Mouse (Mus musculus): ENCODE data around the gene Ifna1. TPM values are rescaled to one million over a fixed set of nuclear protein-coding genes. Genes with fewer than 3 reads are reported as not detected.
A peak's percentile ranks its signal among the peaks of the same experiment; 100 is the strongest.

The Ifna1 gene
- polyA plus RNA-seq, 1 experiment from 2014 or later: not detected

DNA sequence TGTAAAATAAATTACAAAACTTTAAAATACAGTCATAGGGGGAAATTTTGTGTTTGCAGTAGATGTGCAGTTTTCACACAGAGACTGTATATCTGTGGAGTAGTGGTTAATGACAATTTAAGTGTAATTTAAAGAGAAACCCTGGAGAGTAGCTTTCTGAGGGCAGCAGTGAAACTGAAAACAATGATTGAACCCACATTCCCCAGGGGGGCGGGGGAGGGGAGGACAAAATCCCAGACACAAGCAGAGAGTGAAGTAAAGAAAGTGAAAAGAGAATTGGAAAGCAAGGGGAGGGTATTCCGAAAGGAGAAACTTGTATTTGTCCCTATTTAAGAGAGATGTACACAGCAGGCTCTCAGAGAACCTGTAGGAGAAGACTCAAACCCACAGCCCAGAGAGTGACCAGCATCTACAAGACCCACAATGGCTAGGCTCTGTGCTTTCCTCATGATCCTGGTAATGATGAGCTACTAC, 8.4 kb upstream of the Ifna1 start, which contains the start of gene Ifna4:
Gene Ifna4 (plus strand): TSS at position 424 of the 474 bp plus-strand sequence.
- Histone ChIP-seq H3K9me3 (replicated peaks) (no peaks in the 10 kb centered on the region), H3K27ac (replicated peaks) (no peak within 1 kb of the TSS), H3K36me3 (replicated peaks) (no peaks in the 10 kb centered on the region), H3K9ac (no peak within 1 kb of the TSS), H3K4me2 (no peak within 1 kb of the TSS), H3K27me3 (no peaks in the 10 kb centered on the region), H3K4me3 (replicated peaks) (no peak within 1 kb of the TSS), H3K4me1 (replicated peaks) (no peaks in the 10 kb centered on the region)
- WGBS (ENCODE audit: insufficient replicate concordance): 25% methylated on average over 2 of the region's 2 CpGs
- no peak for ATAC-seq (ENCODE audit: insufficient read depth)

DNA sequence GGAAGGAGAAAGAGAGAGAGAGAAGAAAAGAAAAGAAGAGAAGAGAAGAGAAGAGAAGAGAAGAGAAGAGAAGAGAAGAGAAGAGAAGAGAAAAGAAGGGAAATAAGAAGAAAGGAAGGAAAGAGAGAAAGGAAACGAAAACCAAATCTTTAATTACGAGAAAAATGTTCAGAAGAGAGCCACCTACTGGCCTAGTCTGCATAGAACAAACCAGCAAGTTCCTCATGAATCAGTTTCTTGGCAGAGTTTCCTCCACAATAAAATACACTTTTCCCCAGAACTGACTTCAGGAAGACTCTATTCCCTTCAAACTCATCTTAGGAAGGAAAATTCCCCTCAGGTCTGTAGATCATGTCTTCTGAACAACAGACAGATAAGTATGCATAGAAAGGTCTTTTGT, 4.6 kb upstream of the Ifna1 start:
- WGBS (ENCODE audit: insufficient replicate concordance): 22% methylated on average over 2 of the region's 2 CpGs
- Histone ChIP-seq H3K9me3 (replicated peaks) (no peaks in the 10 kb centered on the region), H3K4me1 (replicated peaks) (no peaks in the 10 kb centered on the region), H3K36me3 (replicated peaks) (no peaks in the 10 kb centered on the region), H3K4me2 (no peak overlapping the region), H3K9ac (no peak overlapping the region), H3K4me3 (replicated peaks) (no peak overlapping the region), H3K27me3 (no peaks in the 10 kb centered on the region), H3K27ac (replicated peaks) (no peak overlapping the region)
- no peak for ATAC-seq (ENCODE audit: insufficient read depth)

DNA sequence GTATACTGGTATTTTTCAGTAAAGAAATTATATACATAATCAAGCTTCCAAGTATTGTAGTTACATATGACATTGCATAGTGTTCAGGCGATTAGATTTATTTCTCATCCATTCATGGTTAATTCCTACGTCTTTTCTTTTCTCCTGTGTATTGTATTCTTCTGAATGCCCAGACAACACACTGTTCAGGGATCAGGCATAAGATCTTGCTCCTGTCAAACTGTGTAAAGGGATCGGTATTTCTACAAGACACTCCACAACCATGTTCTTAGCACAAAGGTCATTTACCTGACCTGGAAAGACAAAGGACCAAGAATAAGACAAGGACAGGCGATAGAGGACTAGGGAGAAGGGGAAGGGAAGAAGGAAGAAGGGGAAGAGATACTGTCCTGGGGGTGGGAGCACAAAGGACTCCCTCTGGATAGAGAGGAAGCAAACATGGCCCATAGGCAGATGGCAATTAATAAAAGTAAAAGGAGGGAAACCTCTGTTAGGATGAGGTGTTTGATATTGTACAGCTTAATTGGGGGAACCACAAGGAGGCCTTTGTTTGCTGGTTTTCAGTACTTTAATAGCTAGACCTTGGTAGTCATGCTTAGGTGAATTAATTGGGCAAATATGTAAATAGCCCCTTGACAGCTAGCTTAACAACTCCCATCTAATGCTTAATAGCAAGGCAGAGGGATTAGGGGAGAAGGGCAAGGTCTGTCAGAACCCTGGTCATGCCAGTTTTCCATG, 1.3 kb downstream of the Ifna1 start:
- H3K4me1 ChIP-seq (replicated peaks): no peaks in the 10 kb centered on the region
- H3K27ac ChIP-seq (replicated peaks): no peak overlapping the region
- H3K4me2 ChIP-seq: no peak overlapping the region
- H3K9ac ChIP-seq: no peak overlapping the region
- H3K4me3 ChIP-seq (replicated peaks): no peak overlapping the region
- no peaks in the 10 kb centered on the region for H3K9me3 ChIP-seq (replicated peaks)
- 59% methylated on average over 4 of the region's 4 CpGs for WGBS (ENCODE audit: insufficient replicate concordance)
- no peak for ATAC-seq (ENCODE audit: insufficient read depth)
- no peaks in the 10 kb centered on the region for H3K36me3 ChIP-seq (replicated peaks)
- H3K27me3 ChIP-seq: no peaks in the 10 kb centered on the region

DNA sequence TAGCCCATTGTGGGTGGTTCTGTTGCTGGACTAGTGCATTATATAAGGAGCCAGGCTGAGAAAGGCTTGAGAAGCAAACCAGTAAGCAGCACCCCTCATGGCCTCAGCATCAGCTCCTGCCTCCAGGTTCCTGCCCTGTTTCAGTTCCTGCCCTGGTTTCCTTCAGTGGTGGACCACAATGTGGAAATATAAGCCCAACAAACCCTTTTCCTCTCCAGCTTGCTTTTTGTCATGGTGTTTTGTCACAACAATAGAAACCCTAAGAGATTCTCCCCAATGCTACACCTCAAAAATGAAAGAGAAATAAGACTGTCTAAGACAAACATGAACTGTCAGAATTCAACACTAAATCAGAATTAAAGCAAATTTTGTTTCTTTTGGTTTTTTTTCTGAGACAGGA, 9.3 kb downstream of the Ifna1 start:
- Histone ChIP-seq H3K27ac (replicated peaks) (no peak overlapping the region), H3K4me1 (replicated peaks) (0 out of 2 replicates have a peak, but pooled peaks cover 4% of the 10 kb centered on the region)

GRCm38 (mm10) chr4:88863309-88863708, 13.4 kb downstream of the Ifna1 start:
- no peak for ATAC-seq (ENCODE audit: insufficient read depth)
- no peaks in the 10 kb centered on the region for H3K36me3 ChIP-seq (replicated peaks)
- H3K9me3 ChIP-seq (replicated peaks): no peaks in the 10 kb centered on the region
- peaks cover 13% of the 10 kb centered on the region for H3K4me1 ChIP-seq (replicated peaks)
- H3K27me3 ChIP-seq: peaks cover 23% of the 10 kb centered on the region
- WGBS (ENCODE audit: insufficient replicate concordance): 15% methylated on average over 7 of the region's 7 CpGs
- H3K9ac ChIP-seq: no peak overlapping the region
- no peak overlapping the region for H3K4me3 ChIP-seq (replicated peaks)
- H3K4me2 ChIP-seq: no peak overlapping the region
- no peak overlapping the region for H3K27ac ChIP-seq (replicated peaks)

More for the DNA sequence above, 9.3 kb downstream of the Ifna1 start:
- H3K4me3 ChIP-seq (replicated peaks): no peak overlapping the region
- H3K9me3 ChIP-seq (replicated peaks): no peaks in the 10 kb centered on the region
- H3K4me2 ChIP-seq: no peak overlapping the region
- no peaks in the 10 kb centered on the region for H3K36me3 ChIP-seq (replicated peaks)
- ATAC-seq (ENCODE audit: insufficient read depth): no peak
- H3K27me3 ChIP-seq: peaks cover 17% of the 10 kb centered on the region
- H3K9ac ChIP-seq: no peak overlapping the region

GRCm38 (mm10) chr4:88864599-88864998, 14.7 kb downstream of the Ifna1 start:
- 4% methylated on average over 9 of the region's 9 CpGs for WGBS (ENCODE audit: insufficient replicate concordance)
- H3K27ac ChIP-seq (replicated peaks): no peak overlapping the region

GRCm38 (mm10) chr4:88865011-88865569, 15.2 kb downstream of the Ifna1 start:
- Histone ChIP-seq H3K9me3 (replicated peaks) (no peaks in the 10 kb centered on the region), H3K27me3 (peaks cover 23% of the 10 kb centered on the region), H3K36me3 (replicated peaks) (no peaks in the 10 kb centered on the region), H3K4me2 (peak overlapping the region; percentile 47), H3K27ac (replicated peaks) (no peak overlapping the region), H3K4me1 (replicated peaks) (peaks cover 17% of the 10 kb centered on the region), H3K4me3 (replicated peaks) (no peak overlapping the region), H3K9ac (no peak overlapping the region)
- 11% methylated on average over 6 of the region's 6 CpGs for WGBS (ENCODE audit: insufficient replicate concordance)
- no peak for ATAC-seq (ENCODE audit: insufficient read depth)

More at GRCm38 (mm10) chr4:88864599-88864998, 14.7 kb downstream of the Ifna1 start:
- no peak for ATAC-seq (ENCODE audit: insufficient read depth)
- Histone ChIP-seq H3K9me3 (replicated peaks) (no peaks in the 10 kb centered on the region), H3K9ac (no peak overlapping the region), H3K27me3 (peaks cover 23% of the 10 kb centered on the region), H3K4me2 (peak overlapping the region; percentile 47), H3K4me1 (replicated peaks) (peaks cover 17% of the 10 kb centered on the region), H3K4me3 (replicated peaks) (peak overlapping the region; percentile 17; the same call in 1 of the 2 replicates), H3K36me3 (replicated peaks) (no peaks in the 10 kb centered on the region)

- no peak overlapping the region for H3K27ac ChIP-seq (replicated peaks)
- no peaks in the 10 kb centered on the region for H3K36me3 ChIP-seq (replicated peaks)
- H3K9me3 ChIP-seq (replicated peaks): no peaks in the 10 kb centered on the region
- H3K4me2 ChIP-seq: peak overlapping the region; percentile 90
- ATAC-seq (ENCODE audit: insufficient read depth): peak; percentile 55; the same call in 1 of the 2 replicates
- peaks cover 20% of the 10 kb centered on the region for H3K27me3 ChIP-seq
- H3K4me3 ChIP-seq (replicated peaks): peak overlapping the region; percentile 62
- peak overlapping the region; percentile 45 for H3K9ac ChIP-seq
- H3K4me1 ChIP-seq (replicated peaks): peaks cover 17% of the 10 kb centered on the region
- WGBS (ENCODE audit: insufficient replicate concordance): 0% methylated on average over 8 of the region's 8 CpGs
These were observed 17.6 kb downstream of the Ifna1 start for GRCm38 (mm10) chr4:88867366-88867925.

DNA sequence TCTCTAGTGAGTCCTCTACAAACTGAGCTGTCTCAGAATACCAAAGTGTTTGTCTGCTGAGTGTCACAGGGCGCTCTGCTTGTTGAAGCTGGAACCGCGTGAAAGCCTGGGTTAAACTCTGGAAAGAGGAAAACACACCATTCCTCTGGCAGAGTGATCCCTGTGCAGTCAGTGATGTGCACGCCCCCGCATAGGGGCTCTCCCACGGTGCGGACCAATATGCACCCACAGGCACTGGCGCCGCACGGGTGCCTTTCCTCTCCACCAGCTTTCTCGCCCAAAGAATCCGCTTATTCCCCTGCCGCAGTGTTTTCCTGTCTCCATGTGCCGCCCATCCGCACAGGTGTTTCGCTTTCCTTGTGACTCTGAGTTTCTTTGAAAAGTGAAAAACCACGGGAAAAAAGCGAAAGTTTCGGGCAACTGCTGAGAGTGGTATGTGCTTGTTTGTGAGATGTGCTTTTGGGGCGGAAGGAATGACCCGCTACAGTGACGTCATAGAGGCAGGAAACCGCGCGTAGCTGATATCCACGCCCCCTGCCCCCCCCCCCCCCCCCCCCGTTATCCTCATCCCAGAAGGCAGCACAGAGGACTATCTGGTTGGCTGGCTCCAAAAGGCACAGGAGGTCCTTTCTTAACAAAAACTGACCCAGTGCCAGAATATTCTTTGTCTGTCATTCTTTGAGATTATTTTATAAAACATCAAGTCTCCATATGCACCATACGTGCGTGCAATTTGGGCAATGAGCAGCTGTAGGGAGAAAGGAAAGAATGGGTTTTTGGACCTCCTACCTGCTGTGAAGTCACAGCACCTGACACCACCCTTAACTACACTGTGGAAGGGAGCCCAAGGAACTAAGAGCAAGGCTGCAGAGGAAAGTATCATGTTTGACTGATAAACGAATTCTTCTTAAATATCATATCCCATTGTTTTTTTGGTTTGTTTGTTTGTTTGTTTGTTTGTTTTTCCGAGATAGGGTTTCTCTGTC, 18.3 kb downstream of the Ifna1 start:
- Histone ChIP-seq H3K27me3 (peaks cover 12% of the 10 kb centered on the region), H3K9ac (peak overlapping the region; percentile 45), H3K4me3 (replicated peaks) (peak overlapping the region; percentile 62), H3K27ac (replicated peaks) (peak overlapping the region; percentile 3; the same call in 1 of the 2 replicates), H3K36me3 (replicated peaks) (no peaks in the 10 kb centered on the region), H3K4me1 (replicated peaks) (peaks cover 15% of the 10 kb centered on the region), H3K9me3 (replicated peaks) (no peaks in the 10 kb centered on the region), H3K4me2 (peak overlapping the region; percentile 90)
- ATAC-seq (ENCODE audit: insufficient read depth): peak; percentile 74
- 8% methylated on average over 31 of the region's 31 CpGs for WGBS (ENCODE audit: insufficient replicate concordance)

DNA sequence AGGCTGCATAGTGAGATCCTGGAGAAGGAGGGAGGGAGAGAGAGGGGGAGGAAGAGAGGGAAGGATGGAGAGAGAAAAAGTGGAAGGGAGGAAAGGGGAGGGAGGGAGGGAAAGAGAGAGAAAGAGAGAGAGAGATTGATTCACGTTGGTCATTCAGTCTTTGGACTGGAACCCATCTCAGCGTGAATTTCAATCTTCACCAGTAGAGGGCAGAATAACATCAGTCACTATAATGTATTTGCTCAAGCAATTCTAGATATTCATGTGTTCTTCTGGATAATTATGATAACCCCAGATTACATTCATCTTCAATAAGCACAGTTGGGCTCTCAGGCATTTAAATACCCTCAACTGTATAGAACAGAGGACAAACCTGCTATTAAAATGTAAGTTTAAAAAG, 22.8 kb downstream of the Ifna1 start:
- H3K36me3 ChIP-seq (replicated peaks): no peaks in the 10 kb centered on the region
- no peaks in the 10 kb centered on the region for H3K9me3 ChIP-seq (replicated peaks)
- 0% methylated on average over 2 of the region's 2 CpGs for WGBS (ENCODE audit: insufficient replicate concordance)
- H3K27ac ChIP-seq (replicated peaks): no peak overlapping the region
- ATAC-seq (ENCODE audit: insufficient read depth): no peak
- H3K4me2 ChIP-seq: no peak overlapping the region
- H3K9ac ChIP-seq: no peak overlapping the region
- H3K27me3 ChIP-seq: no peaks in the 10 kb centered on the region
- H3K4me3 ChIP-seq (replicated peaks): no peak overlapping the region
- peaks cover 33% of the 10 kb centered on the region for H3K4me1 ChIP-seq (replicated peaks)

Measured in liver, embryonic 15.5 days (tissue).